Mouse (Mus musculus): ENCODE data around the gene Rtp3. TPM values are rescaled to one million over a fixed set of nuclear protein-coding genes. Genes with fewer than 3 reads are reported as not detected.

Rtp3 gene
- polyA plus RNA-seq, 1 experiment from 2014 or later, result 1.3 TPM

GRCm38 (mm10) chr9:110951866-110952265, 38.5 kb downstream of the Rtp3 start:
- H3K27ac ChIP-seq (ENCODE audit: low read length), result no peak overlapping the region
- no peak overlapping the region for H3K9ac ChIP-seq (ENCODE audit: low read length)
- H3K4me3 ChIP-seq (replicated peaks; ENCODE audit: low read length), result no peak overlapping the region
- peaks cover 16% of the 10 kb centered on the region for H3K27me3 ChIP-seq (ENCODE audit: control insufficient read depth, insufficient read depth, low read length)
- 90% methylated on average over 13 of the region's 13 CpGs for WGBS
- no peak for ATAC-seq (ENCODE audit: insufficient read depth, low FRiP score)
- no peaks in the 10 kb centered on the region for H3K9me3 ChIP-seq (replicated peaks; ENCODE audit: control insufficient read depth, low read length)
- H3K4me1 ChIP-seq (ENCODE audit: control insufficient read depth, insufficient read depth, low read length), result peaks cover 4% of the 10 kb centered on the region; the same call in 1 of the 2 replicates
- no peak overlapping the region for H3K4me2 ChIP-seq (ENCODE audit: low read depth, low read length)
- no peaks in the 10 kb centered on the region for H3K36me3 ChIP-seq (ENCODE audit: control insufficient read depth, insufficient read depth, low read length)

GRCm38 (mm10) chr9:110951397-110951796, 39.0 kb downstream of the Rtp3 start, which contains the start of gene Lrrc2:
Gene Lrrc2, plus strand, starts transcription at chr9:110951545.
- peaks cover 18% of the 10 kb centered on the region for H3K27me3 ChIP-seq (ENCODE audit: control insufficient read depth, insufficient read depth, low read length)
- no peak within 1 kb of the TSS for H3K9ac ChIP-seq (ENCODE audit: low read length)
- H3K9me3 ChIP-seq (replicated peaks; ENCODE audit: control insufficient read depth, low read length), result no peaks in the 10 kb centered on the region
- no peak within 1 kb of the TSS for H3K27ac ChIP-seq (ENCODE audit: low read length)
- no peak for ATAC-seq (ENCODE audit: insufficient read depth, low FRiP score)
- 67% methylated on average over 11 of the region's 11 CpGs for WGBS
- no peak within 1 kb of the TSS for H3K4me3 ChIP-seq (replicated peaks; ENCODE audit: low read length)
- no peaks in the 10 kb centered on the region for H3K36me3 ChIP-seq (ENCODE audit: control insufficient read depth, insufficient read depth, low read length)
- no peak within 1 kb of the TSS for H3K4me2 ChIP-seq (ENCODE audit: low read depth, low read length)
- peaks cover 4% of the 10 kb centered on the region; the same call in 1 of the 2 replicates for H3K4me1 ChIP-seq (ENCODE audit: control insufficient read depth, insufficient read depth, low read length)

GRCm38 (mm10) chr9:110950109-110950508, 40.3 kb downstream of the Rtp3 start:
- whole genome bisulfite sequencing, result 95% methylated on average over 3 of the region's 3 CpGs
- Histone ChIP-seq H3K27ac (ENCODE audit: low read length) (no peak overlapping the region), H3K4me1 (ENCODE audit: control insufficient read depth, insufficient read depth, low read length) (peaks cover 4% of the 10 kb centered on the region; the same call in 1 of the 2 replicates), H3K27me3 (ENCODE audit: control insufficient read depth, insufficient read depth, low read length) (peaks cover 24% of the 10 kb centered on the region), H3K4me3 (replicated peaks; ENCODE audit: low read length) (no peak overlapping the region), H3K9me3 (replicated peaks; ENCODE audit: control insufficient read depth, low read length) (no peaks in the 10 kb centered on the region), H3K9ac (ENCODE audit: low read length) (no peak overlapping the region), H3K36me3 (ENCODE audit: control insufficient read depth, insufficient read depth, low read length) (no peaks in the 10 kb centered on the region), H3K4me2 (ENCODE audit: low read depth, low read length) (no peak overlapping the region)
- no peak for ATAC-seq (ENCODE audit: insufficient read depth, low FRiP score)

- 54% methylated on average over 8 of the region's 8 CpGs for WGBS
- H3K27me3 ChIP-seq (ENCODE audit: control insufficient read depth, insufficient read depth, low read length), result peaks cover 33% of the 10 kb centered on the region
- no peak overlapping the region for H3K4me3 ChIP-seq (replicated peaks; ENCODE audit: low read length)
- H3K9ac ChIP-seq (ENCODE audit: low read length), result no peak overlapping the region
- no peak overlapping the region for H3K27ac ChIP-seq (ENCODE audit: low read length)
- H3K4me2 ChIP-seq (ENCODE audit: low read depth, low read length), result no peak overlapping the region
- no peak for ATAC-seq (ENCODE audit: insufficient read depth, low FRiP score)
- H3K9me3 ChIP-seq (replicated peaks; ENCODE audit: control insufficient read depth, low read length), result no peaks in the 10 kb centered on the region
- H3K4me1 ChIP-seq (ENCODE audit: control insufficient read depth, insufficient read depth, low read length), result peaks cover 2% of the 10 kb centered on the region; the same call in 1 of the 2 replicates
- H3K36me3 ChIP-seq (ENCODE audit: control insufficient read depth, insufficient read depth, low read length), result no peaks in the 10 kb centered on the region
Observed at GRCm38 (mm10) chr9:110948813-110949310, 41.5 kb downstream of the Rtp3 start.

- Histone ChIP-seq H3K9me3 (replicated peaks; ENCODE audit: control insufficient read depth, low read length) (no peaks in the 10 kb centered on the region), H3K36me3 (ENCODE audit: control insufficient read depth, insufficient read depth, low read length) (no peaks in the 10 kb centered on the region), H3K9ac (ENCODE audit: low read length) (no peak overlapping the region), H3K4me3 (replicated peaks; ENCODE audit: low read length) (no peak overlapping the region), H3K27ac (ENCODE audit: low read length) (no peak overlapping the region), H3K4me1 (ENCODE audit: control insufficient read depth, insufficient read depth, low read length) (no peaks in the 10 kb centered on the region), H3K4me2 (ENCODE audit: low read depth, low read length) (no peak overlapping the region), H3K27me3 (ENCODE audit: control insufficient read depth, insufficient read depth, low read length) (peaks cover 31% of the 10 kb centered on the region)
- 51% methylated on average over 6 of the region's 6 CpGs for WGBS
- no peak for ATAC-seq (ENCODE audit: insufficient read depth, low FRiP score)
Observed at GRCm38 (mm10) chr9:110947900-110948299, 42.5 kb downstream of the Rtp3 start.

- H3K4me3 ChIP-seq (replicated peaks; ENCODE audit: low read length), result no peak overlapping the region
- no peaks in the 10 kb centered on the region for H3K36me3 ChIP-seq (ENCODE audit: control insufficient read depth, insufficient read depth, low read length)
- peaks cover 24% of the 10 kb centered on the region for H3K27me3 ChIP-seq (ENCODE audit: control insufficient read depth, insufficient read depth, low read length)
- no peak overlapping the region for H3K27ac ChIP-seq (ENCODE audit: low read length)
- H3K4me1 ChIP-seq (ENCODE audit: control insufficient read depth, insufficient read depth, low read length), result no peaks in the 10 kb centered on the region
- H3K9ac ChIP-seq (ENCODE audit: low read length), result no peak overlapping the region
- H3K9me3 ChIP-seq (replicated peaks; ENCODE audit: control insufficient read depth, low read length), result no peaks in the 10 kb centered on the region
- H3K4me2 ChIP-seq (ENCODE audit: low read depth, low read length), result no peak overlapping the region
- 23% methylated on average over 6 of the region's 6 CpGs for WGBS
- no peak for ATAC-seq (ENCODE audit: insufficient read depth, low FRiP score)
Observed at GRCm38 (mm10) chr9:110947261-110947661, 43.1 kb downstream of the Rtp3 start.

GRCm38 (mm10) chr9:110946548-110947044, 43.8 kb downstream of the Rtp3 start:
- no peak overlapping the region for H3K27ac ChIP-seq (ENCODE audit: low read length)
- no peaks in the 10 kb centered on the region for H3K9me3 ChIP-seq (replicated peaks; ENCODE audit: control insufficient read depth, low read length)
- peaks cover 24% of the 10 kb centered on the region for H3K27me3 ChIP-seq (ENCODE audit: control insufficient read depth, insufficient read depth, low read length)
- ATAC-seq (ENCODE audit: insufficient read depth, low FRiP score), result no peak
- H3K4me2 ChIP-seq (ENCODE audit: low read depth, low read length), result no peak overlapping the region
- H3K4me3 ChIP-seq (replicated peaks; ENCODE audit: low read length), result no peak overlapping the region
- WGBS, result 25% methylated on average over 20 of the region's 20 CpGs
- no peaks in the 10 kb centered on the region for H3K36me3 ChIP-seq (ENCODE audit: control insufficient read depth, insufficient read depth, low read length)
- no peak overlapping the region for H3K9ac ChIP-seq (ENCODE audit: low read length)
- no peaks in the 10 kb centered on the region for H3K4me1 ChIP-seq (ENCODE audit: control insufficient read depth, insufficient read depth, low read length)

GRCm38 (mm10) chr9:110945926-110946325, 44.5 kb downstream of the Rtp3 start, which contains the start of gene Tdgf1:
Gene Tdgf1, minus strand, starts transcription at chr9:110946158.
- H3K9me3 ChIP-seq (replicated peaks; ENCODE audit: control insufficient read depth, low read length), result no peaks in the 10 kb centered on the region
- H3K4me2 ChIP-seq (ENCODE audit: low read depth, low read length), result no peak within 1 kb of the TSS
- H3K36me3 ChIP-seq (ENCODE audit: control insufficient read depth, insufficient read depth, low read length), result no peaks in the 10 kb centered on the region
- ATAC-seq (ENCODE audit: insufficient read depth, low FRiP score), result no peak
- peaks cover 24% of the 10 kb centered on the region for H3K27me3 ChIP-seq (ENCODE audit: control insufficient read depth, insufficient read depth, low read length)
- H3K9ac ChIP-seq (ENCODE audit: low read length), result no peak within 1 kb of the TSS
- no peaks in the 10 kb centered on the region for H3K4me1 ChIP-seq (ENCODE audit: control insufficient read depth, insufficient read depth, low read length)
- WGBS, result 17% methylated on average over 11 of the region's 11 CpGs
- H3K27ac ChIP-seq (ENCODE audit: low read length), result no peak within 1 kb of the TSS
- H3K4me3 ChIP-seq (replicated peaks; ENCODE audit: low read length), result no peak within 1 kb of the TSS

GRCm38 (mm10) chr9:110945343-110945742, 45.0 kb downstream of the Rtp3 start:
- no peaks in the 10 kb centered on the region for H3K4me1 ChIP-seq (ENCODE audit: control insufficient read depth, insufficient read depth, low read length)
- no peak overlapping the region for H3K4me3 ChIP-seq (replicated peaks; ENCODE audit: low read length)
- peaks cover 24% of the 10 kb centered on the region for H3K27me3 ChIP-seq (ENCODE audit: control insufficient read depth, insufficient read depth, low read length)
- WGBS, result 3% methylated on average over 18 of the region's 18 CpGs
- H3K4me2 ChIP-seq (ENCODE audit: low read depth, low read length), result no peak overlapping the region
- H3K9ac ChIP-seq (ENCODE audit: low read length), result no peak overlapping the region
- no peak overlapping the region for H3K27ac ChIP-seq (ENCODE audit: low read length)
- no peak for ATAC-seq (ENCODE audit: insufficient read depth, low FRiP score)
- no peaks in the 10 kb centered on the region for H3K9me3 ChIP-seq (replicated peaks; ENCODE audit: control insufficient read depth, low read length)
- no peaks in the 10 kb centered on the region for H3K36me3 ChIP-seq (ENCODE audit: control insufficient read depth, insufficient read depth, low read length)
